Mouse (Mus musculus) ES-E14 (cell line): ENCODE results near the gene Npl. TPM values are rescaled to one million over a fixed set of nuclear protein-coding genes. Genes with fewer than 3 reads are reported as not detected.

Experiments used
- DNase-seq: peaks from one replicate; pipeline ENCODE4 v3.0.0-alpha.2; 2013; ENCODE audit warnings: low read depth, low spot score
- H3K27ac ChIP-seq: 2 replicates; pipeline ENCODE4 v1.5.1; 2012; ENCODE audit warnings: low read depth, mild to moderate bottlenecking, low read length, moderate library complexity, mixed read lengths; ENCODE audit not compliant: poor library complexity, insufficient read depth, severe bottlenecking
- H3K36me3 ChIP-seq: 2 replicates; pipeline ENCODE4 v1.6.1; 2012; ENCODE audit warnings: mild to moderate bottlenecking, low read length, moderate library complexity, mixed read lengths; ENCODE audit not compliant: control insufficient read depth, poor library complexity, insufficient read depth, severe bottlenecking
- H3K4me1 ChIP-seq, 2 experiments: fragments of 150-350 bp in 1 of 2; sonication (generic) in 1 of 2; 2 replicates each; pipeline ENCODE4 v1.6.1; 2012; ENCODE audit warnings: low read length in 2 of 2, mild to moderate bottlenecking in 1 of 2, mixed read lengths in 1 of 2; ENCODE audit not compliant: control insufficient read depth in 2 of 2, insufficient read depth in 2 of 2, poor library complexity in 1 of 2
- H3K4me3 ChIP-seq, 2 experiments: fragments of 150-350 bp in 1 of 2; sonication (generic) in 1 of 2; 2 replicates each; pipeline ENCODE4 v1.5.1; 2012; ENCODE audit warnings: low read length in 2 of 2, low read depth in 1 of 2, mild to moderate bottlenecking in 1 of 2, mixed read lengths in 1 of 2; ENCODE audit not compliant: insufficient read depth in 1 of 2, poor library complexity in 1 of 2, severe bottlenecking in 1 of 2
- H3K9ac ChIP-seq: 2 replicates; pipeline ENCODE4 v1.6.1; 2012; ENCODE audit warnings: low read depth, mild to moderate bottlenecking, low read length, mixed read lengths; ENCODE audit not compliant: poor library complexity, insufficient read depth, severe bottlenecking
- H3K9me3 ChIP-seq: fragments of 150-350 bp; sonication (generic); 2 replicates; pipeline ENCODE4 v1.6.1; 2012; ENCODE audit warnings: low read depth, mild to moderate bottlenecking, low read length; ENCODE audit not compliant: control insufficient read depth, insufficient read depth
- CHD2 ChIP-seq: IDR thresholded peaks from 2 replicates; pipeline ENCODE4 v1.6.1; 2014; ENCODE audit warnings: mild to moderate bottlenecking, low read depth, low read length, inconsistent platforms
- HCFC1 ChIP-seq: IDR thresholded peaks from 2 replicates; pipeline ENCODE4 v1.6.1; 2012; ENCODE audit warnings: low read length, inconsistent platforms, borderline replicate concordance; ENCODE audit not compliant: insufficient read depth
- MAFK ChIP-seq: IDR thresholded peaks from 2 replicates; pipeline ENCODE4 v1.6.1; 2014; ENCODE audit warnings: mild to moderate bottlenecking, low read depth, low read length, inconsistent platforms; ENCODE audit not compliant: insufficient read depth
- ZC3H11A ChIP-seq: IDR thresholded peaks from 2 replicates; pipeline ENCODE4 v1.6.1; 2012; ENCODE audit warnings: low read depth, mild to moderate bottlenecking, inconsistent platforms, low read length, borderline replicate concordance
- ZNF384 ChIP-seq: IDR thresholded peaks from 2 replicates; pipeline ENCODE4 v1.6.1; 2012; ENCODE audit warnings: low read depth, low read length, inconsistent platforms
- in situ Hi-C, 2 experiments: fragments of 600-800 bp; cut with MboI; formaldehyde crosslinking; loops; one replicate each; pipeline ENCODE4 v1.15.1; 2025; ENCODE audit warnings: low sequenced_read_pairs in 2 of 2, inconsistent platforms in 1 of 2; ENCODE audit not compliant: unreplicated experiment in 2 of 2
- total RNA-seq: library from RNA; depleted of rRNA; stranded (reverse); fragments of 300-350 nt; gene quantifications from 2 replicates; pipeline ENCODE4 v1.2.3, GENCODE M21; 2012

Gene Npl
- total RNA-seq, 1 experiment: 15.6 TPM

DNA sequence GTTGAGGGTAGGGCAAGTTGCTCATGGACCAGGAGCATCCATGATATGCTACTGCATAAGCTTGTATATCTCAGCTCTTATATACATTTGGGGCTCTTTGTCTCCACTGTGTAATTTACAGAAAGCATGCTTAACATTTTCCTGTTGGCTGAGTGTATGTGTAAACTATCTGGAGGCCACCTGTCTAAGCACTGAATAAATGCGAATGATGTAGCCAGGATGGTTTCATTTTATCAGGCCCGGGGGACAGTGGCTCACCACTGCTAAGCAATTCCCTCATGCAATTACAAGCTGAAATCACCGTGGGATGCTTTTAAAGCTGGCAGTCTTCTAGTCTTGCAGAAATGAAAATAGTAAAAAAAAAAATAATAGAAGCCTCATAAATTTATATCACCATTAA, 24.9 kb upstream of the Npl start:
- Histone ChIP-seq H3K27ac (no peak overlapping the region), H3K9me3 (no peaks in the 10 kb centered on the region), H3K9ac (no peak overlapping the region), H3K36me3 (no peaks in the 10 kb centered on the region), H3K4me3 (no peak overlapping the region), H3K4me1 (no peaks in the 10 kb centered on the region)
- TF ChIP-seq MAFK (no peak), CHD2 (no peak), ZC3H11A (no peak), ZNF384 (no peak), HCFC1 (no peak)
- no peak for DNase-seq
- in situ Hi-C loops: no loop called here

DNA sequence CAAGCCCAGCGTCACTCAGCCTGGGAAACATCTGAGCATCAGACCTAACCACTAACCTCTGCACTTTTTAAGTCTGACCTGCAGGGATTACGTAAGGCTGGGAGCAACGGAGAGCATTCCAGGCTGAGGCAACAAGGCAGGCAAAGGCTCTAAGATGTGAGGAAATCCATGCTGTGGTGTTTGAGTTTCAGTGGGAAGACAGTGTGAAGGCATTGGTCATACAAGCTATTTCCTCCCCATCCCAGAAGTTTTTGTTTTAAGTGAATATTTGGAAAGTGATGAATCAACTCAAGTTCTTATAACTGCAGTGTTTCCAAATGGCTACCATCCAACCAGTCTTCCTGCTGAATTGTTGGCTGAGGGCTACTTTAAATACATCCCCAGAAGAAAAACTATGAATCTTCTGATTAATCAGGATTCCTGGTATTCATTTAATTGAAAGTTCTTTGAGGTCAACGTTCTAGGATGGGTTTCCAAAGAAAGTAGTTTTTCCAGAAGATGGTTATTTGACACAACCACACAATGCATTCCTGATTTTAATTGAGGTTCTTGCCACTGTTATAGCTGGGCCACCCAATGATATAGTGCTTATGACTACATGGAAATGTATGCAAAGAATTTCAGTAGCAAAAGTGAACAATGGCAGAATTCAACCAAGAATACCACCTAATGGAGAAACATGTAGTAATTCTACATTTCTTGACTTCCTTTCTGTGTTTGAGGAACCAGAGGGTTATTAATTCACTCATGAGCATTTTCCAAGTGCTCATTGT, 22.6 kb upstream of the Npl start:
- Histone ChIP-seq H3K36me3 (no peaks in the 10 kb centered on the region), H3K9me3 (no peaks in the 10 kb centered on the region), H3K4me1 (no peaks in the 10 kb centered on the region), H3K4me3 (no peak overlapping the region), H3K27ac (no peak overlapping the region), H3K9ac (no peak overlapping the region)
- no peak for TF ChIP-seq MAFK
- no peak for TF ChIP-seq HCFC1
- TF ChIP-seq ZC3H11A: no peak
- TF ChIP-seq CHD2: no peak
- DNase-seq: no peak
- in situ Hi-C loops: no loop called here

DNA sequence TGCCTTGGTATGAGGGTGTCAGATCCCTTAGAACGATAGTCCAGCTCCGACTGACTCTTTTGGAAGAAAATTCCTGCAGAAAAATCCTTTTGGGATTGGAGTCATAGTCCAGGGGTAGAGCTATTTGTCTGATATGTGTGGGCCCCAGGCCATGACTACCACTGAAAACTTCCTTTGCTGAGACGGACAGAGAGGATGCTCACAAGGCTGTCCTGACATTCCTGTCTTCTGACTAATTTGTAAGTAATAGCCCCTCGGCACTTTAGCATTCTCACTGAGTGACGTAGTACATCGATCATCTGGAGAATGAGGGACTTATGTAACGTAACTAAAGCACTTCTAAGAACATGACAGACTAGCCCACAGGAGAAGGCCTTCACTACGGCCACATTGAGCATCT, 15.9 kb upstream of the Npl start:
- no peaks in the 10 kb centered on the region for H3K9me3 ChIP-seq
- H3K4me1 ChIP-seq: peaks cover 0 to 3% of the 10 kb centered on the region in 2 experiments; a peak in 2 of 4 replicates
- no peak overlapping the region for H3K27ac ChIP-seq
- no peak overlapping the region for H3K9ac ChIP-seq
- no peak overlapping the region for H3K4me3 ChIP-seq
- TF ChIP-seq ZC3H11A: no peak
- TF ChIP-seq HCFC1: no peak
- no peak for TF ChIP-seq ZNF384
- TF ChIP-seq MAFK: no peak
- no peak for TF ChIP-seq CHD2
- no peak for DNase-seq
- H3K36me3 ChIP-seq: no peaks in the 10 kb centered on the region
- in situ Hi-C loops: no loop called here

DNA sequence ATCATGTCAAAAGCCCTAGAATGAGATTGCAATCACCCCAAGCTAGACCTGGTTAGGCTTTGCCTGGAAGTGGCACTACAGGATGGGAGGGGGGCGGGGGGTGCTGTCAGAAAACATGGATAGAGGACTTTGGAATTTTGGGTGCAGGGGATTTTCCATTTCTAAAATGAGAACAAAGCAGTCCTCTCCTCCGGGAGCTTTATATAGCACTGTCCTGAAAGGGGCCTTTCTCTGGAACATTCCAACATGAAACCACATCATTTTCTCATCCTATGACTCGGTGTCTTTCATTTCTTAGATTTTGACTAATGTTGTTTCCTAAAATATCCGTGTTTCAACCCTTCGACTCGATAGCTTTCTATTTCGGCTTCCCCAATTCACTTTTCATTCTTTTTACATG, 14.9 kb upstream of the Npl start:
- H3K9ac ChIP-seq: no peak overlapping the region
- H3K4me3 ChIP-seq: no peak overlapping the region
- no peak for DNase-seq
- peaks cover 0 to 3% of the 10 kb centered on the region in 2 experiments; a peak in 2 of 4 replicates for H3K4me1 ChIP-seq
- in situ Hi-C loops: loop anchor here (5.0 kb wide), 1 partner anchor 183 kb away; the partner anchor contains the start of gene Rnasel (in 2 of the 2)
- H3K27ac ChIP-seq: no peak overlapping the region
- no peaks in the 10 kb centered on the region for H3K36me3 ChIP-seq
- TF ChIP-seq ZNF384 (no peak), CHD2 (no peak), HCFC1 (no peak), ZC3H11A (no peak), MAFK (no peak)
- H3K9me3 ChIP-seq: no peaks in the 10 kb centered on the region
